In genomic region chr4:88756581-88757513, GRCm38 (mm10) we compare ENCODE assay signal across 10 mouse cellular contexts. TPM values are rescaled to one million over a fixed set of nuclear protein-coding genes. Genes with fewer than 3 reads are reported as not detected.
DNase-seq lines count a peak whose midpoint lies in the region; ATAC-seq and TF ChIP-seq lines count a peak whose summit lies in the region.
"Not testable (repeated sequence)": the region's sequence is repeated elsewhere in the genome, so short reads cannot be mapped to it uniquely, and the experiment has no call there.
"Had no signal": no experiment of that assay in that cellular context is flagged by ENCODE, and none has a peak within 500 bp of the region (broad histone marks: within the 10 kb centered on the region; RNA-seq: fewer than 3 reads in every experiment).

No protein-coding gene starts in this region.

- H3K36me3 ChIP-seq in embryonic facial prominence, embryonic 12.5 days; heart, adult 2 months (ENCODE audit: control insufficient read depth, insufficient read depth, low read length); hindbrain, embryonic 15.5 days; limb, embryonic 10.5 days; lung, embryonic 16.5 days (ENCODE audit: control insufficient read depth, insufficient read depth, low read length); neural tube, embryonic 12.5 days: not testable (repeated sequence)

- peak overlapping the region; percentile 64 for H3K4me2 ChIP-seq in embryonic facial prominence, embryonic 12.5 days (replicated peaks)
- peak overlapping the region; percentile 90 for H3K4me2 ChIP-seq in hindbrain, embryonic 15.5 days
- H3K4me2 ChIP-seq in lung, embryonic 16.5 days (ENCODE audit: low read depth, low read length) = peak overlapping the region; percentile 73
- H3K4me2 ChIP-seq in neural tube, embryonic 12.5 days (replicated peaks) = peak overlapping the region; percentile 62

- not testable (repeated sequence) for TF ChIP-seq EP300 in heart, adult 2 months (IDR thresholded peaks at IDR 0.05; ENCODE audit: insufficient read depth, low read depth, low read length)

- WGBS in embryonic facial prominence, embryonic 12.5 days = 13% methylated on average over 28 of the region's 31 CpGs
- 9% methylated on average over 29 of the region's 31 CpGs for WGBS in heart, adult 2 months
- WGBS in hindbrain, embryonic 15.5 days = 13% methylated on average over 29 of the region's 31 CpGs
- WGBS in limb, embryonic 10.5 days = 14% methylated on average over 29 of the region's 31 CpGs
- 9% methylated on average over 28 of the region's 31 CpGs for WGBS in lung, embryonic 16.5 days
- WGBS in neural tube, embryonic 12.5 days = 12% methylated on average over 29 of the region's 31 CpGs

- in situ Hi-C loops in Patski (cut with MboI; ENCODE audit: low pct_unique_long_range_greater_than_20kb) = loop anchor here (25.0 kb wide), 3 partner anchors 105 to 380 kb away; partner anchors contain the start of genes Ifna1 and Mtap

- peak overlapping the region; percentile 43 for H3K4me3 ChIP-seq in embryonic facial prominence, embryonic 12.5 days
- peak overlapping the region; percentile 47 for H3K4me3 ChIP-seq in heart, adult 2 months
- H3K4me3 ChIP-seq in hindbrain, embryonic 15.5 days = peak overlapping the region; percentile 49
- H3K4me3 ChIP-seq in limb, embryonic 10.5 days = peak overlapping the region; percentile 56
- H3K4me3 ChIP-seq in lung, embryonic 16.5 days (ENCODE audit: low read length) = peak overlapping the region; percentile 60
- peak overlapping the region; percentile 33 for H3K4me3 ChIP-seq in neural tube, embryonic 12.5 days

- H3K79me2 ChIP-seq in heart, adult 2 months (replicated peaks; ENCODE audit: control insufficient read depth, insufficient read depth, low read length) = not testable (repeated sequence)

- H3K9me3 ChIP-seq in embryonic facial prominence, embryonic 12.5 days; hindbrain, embryonic 15.5 days; limb, embryonic 10.5 days (replicated peaks); lung, embryonic 16.5 days (ENCODE audit: control insufficient read depth, low read length); neural tube, embryonic 12.5 days: not testable (repeated sequence)

- DNase-seq in Patski (ENCODE audit: low read depth, low spot score) = peak; percentile 77
- peak; percentile 34 to 59 for DNase-seq in heart, adult 2 months
- peak; percentile 61 for DNase-seq in limb, embryonic 10.5 days (ENCODE audit: low spot score)
- peak; percentile 37 for DNase-seq in thymus, postnatal 25 days

- H3K4me1 ChIP-seq in embryonic facial prominence, embryonic 12.5 days; heart, adult 2 months (ENCODE audit: control insufficient read depth, insufficient read depth, low read length); hindbrain, embryonic 15.5 days (replicated peaks); limb, embryonic 10.5 days; lung, embryonic 16.5 days (replicated peaks; ENCODE audit: control insufficient read depth, insufficient read depth, low read length); neural tube, embryonic 12.5 days: not testable (repeated sequence)

- POLR2A ChIA-PET in Patski (lab: Charles Lee) = interaction anchor here (1.5 kb wide), 1 partner anchor 111 kb away, joined by 3 read pairs; no protein-coding TSS in a partner anchor

- H3K27me3 ChIP-seq in Patski; embryonic facial prominence, embryonic 12.5 days; heart, adult 2 months (ENCODE audit: control insufficient read depth, insufficient read depth, low read length); hindbrain, embryonic 15.5 days; limb, embryonic 10.5 days (ENCODE audit: low read depth, poor library complexity, severe bottlenecking); lung, embryonic 16.5 days (ENCODE audit: control insufficient read depth, insufficient read depth, low read depth, low read length); neural tube, embryonic 12.5 days (replicated peaks): not testable (repeated sequence)

- TF ChIP-seq CTCF in Patski (IDR thresholded peaks at IDR 0.05); heart, adult 2 months (IDR thresholded peaks at IDR 0.05): not testable (repeated sequence)

- peak overlapping the region; percentile 48; the same call in 1 of the 2 replicates for H3K9ac ChIP-seq in embryonic facial prominence, embryonic 12.5 days
- peak overlapping the region; percentile 82 for H3K9ac ChIP-seq in heart, adult 2 months (ENCODE audit: low read depth, low read length)
- H3K9ac ChIP-seq in hindbrain, embryonic 15.5 days = peak overlapping the region; percentile 49
- H3K9ac ChIP-seq in lung, embryonic 16.5 days (ENCODE audit: low read length) = peak overlapping the region; percentile 76
- H3K9ac ChIP-seq in neural tube, embryonic 12.5 days = peak overlapping the region; percentile 10; the same call in 1 of the 2 replicates

- peak; percentile 0 for ATAC-seq in Patski
- not testable (repeated sequence) for ATAC-seq in embryonic facial prominence, embryonic 12.5 days (ENCODE audit: insufficient number of reproducible peaks, insufficient read depth, low FRiP score, low TSS enrichment); hindbrain, embryonic 15.5 days (ENCODE audit: low FRiP score, low read depth); lung, embryonic 16.5 days (ENCODE audit: low read depth)
- peak; percentile 41; the same call in 1 of the 2 replicates for ATAC-seq in neural tube, embryonic 12.5 days (ENCODE audit: low FRiP score, low read depth)

- peak; percentile 65; the same call in 1 of the 2 replicates for TF ChIP-seq POLR2A in heart, adult 2 months (IDR thresholded peaks at IDR 0.05; ENCODE audit: insufficient read depth, low read depth, low read length)

- intact Hi-C loops in heart, adult 2 months (cut with DNase I) = loop anchor here (2.0 kb wide), 1 partner anchor 18 kb away; no protein-coding TSS in a partner anchor

- CTCF ChIA-PET in Patski (lab: Charles Lee) = interaction anchor here (0.6 to 2.6 kb wide), 14 partner anchors 10 to 661 kb away, joined by 3 to 23 read pairs (median 4); no protein-coding TSS in a partner anchor

- peak overlapping the region; percentile 91 for H3K27ac ChIP-seq in embryonic facial prominence, embryonic 12.5 days
- H3K27ac ChIP-seq in heart, adult 2 months = peak overlapping the region; percentile 77
- H3K27ac ChIP-seq in hindbrain, embryonic 15.5 days (replicated peaks) = peak overlapping the region; percentile 82
- H3K27ac ChIP-seq in limb, embryonic 10.5 days = peak overlapping the region; percentile 81
- peak overlapping the region; percentile 97 for H3K27ac ChIP-seq in lung, embryonic 16.5 days (ENCODE audit: low read length)
- H3K27ac ChIP-seq in neural tube, embryonic 12.5 days = not testable (repeated sequence)

RNA-seq across cellular contexts. Expression of gene Gm13271, which starts 2.2 kb away (rescaled TPM):
- not detected for polyA plus RNA-seq in Patski (2021)
- polyA plus RNA-seq in embryonic facial prominence, embryonic 12.5 days (2016; fragmentation: Nextera tagmentation; extraction: Ambion mirVana) = not detected in 2 replicates
- total RNA-seq in heart, adult 2 months (2021) = not detected
- polyA plus RNA-seq in heart, adult 2 months (2012; rRNA removed) = not detected in 2 replicates
- not detected in 2 replicates for polyA plus RNA-seq in hindbrain, embryonic 15.5 days (2015; fragmentation: Nextera tagmentation; extraction: Ambion mirVana)
- polyA plus RNA-seq in limb, embryonic 10.5 days (2016; fragmentation: Nextera tagmentation; extraction: Ambion mirVana) = 0.33 TPM in 1 of 2 replicates, not detected in the other
- not detected in 2 replicates for polyA plus RNA-seq in lung, embryonic 16.5 days (2015; fragmentation: Nextera tagmentation; extraction: Ambion mirVana)
- not detected in 2 replicates for polyA plus RNA-seq in neural tube, embryonic 12.5 days (2016; fragmentation: Nextera tagmentation; extraction: Ambion mirVana)
- total RNA-seq: granulocyte monocyte progenitor cell, adult 5-6 weeks; layer of hippocampus, adult 18-20 months had no signal

RNA-seq across cellular contexts. Expression of gene Gm13283, which starts 3.1 kb away (rescaled TPM):
- polyA plus RNA-seq in Patski (2021) = not detected
- 0.32 and 0.41 TPM in 2 replicates for polyA plus RNA-seq in embryonic facial prominence, embryonic 12.5 days (2016; fragmentation: Nextera tagmentation; extraction: Ambion mirVana)
- total RNA-seq in heart, adult 2 months (2021) = not detected
- polyA plus RNA-seq in heart, adult 2 months (2012; rRNA removed) = not detected in 2 replicates
- 0.16 TPM in 1 of 2 replicates, not detected in the other for polyA plus RNA-seq in hindbrain, embryonic 15.5 days (2015; fragmentation: Nextera tagmentation; extraction: Ambion mirVana)
- polyA plus RNA-seq in limb, embryonic 10.5 days (2016; fragmentation: Nextera tagmentation; extraction: Ambion mirVana) = 0.40 and 0.54 TPM in 2 replicates
- 0.31 TPM in 1 of 2 replicates, not detected in the other for polyA plus RNA-seq in lung, embryonic 16.5 days (2015; fragmentation: Nextera tagmentation; extraction: Ambion mirVana)
- polyA plus RNA-seq in neural tube, embryonic 12.5 days (2016; fragmentation: Nextera tagmentation; extraction: Ambion mirVana) = 0.32 and 0.46 TPM in 2 replicates
- total RNA-seq: layer of hippocampus, adult 18-20 months had no signal

RNA-seq across cellular contexts. Expression of gene Gm13290, which starts 16.8 kb away (rescaled TPM):
- polyA plus RNA-seq in Patski (2021) = 2.7 TPM
- polyA plus RNA-seq in embryonic facial prominence, embryonic 12.5 days (2016; fragmentation: Nextera tagmentation; extraction: Ambion mirVana) = 0.37 TPM in 1 of 2 replicates, not detected in the other
- not detected for total RNA-seq in heart, adult 2 months (2021)
- polyA plus RNA-seq in heart, adult 2 months (2012; rRNA removed) = not detected in 2 replicates
- 0.25 TPM in 1 of 2 replicates, not detected in the other for polyA plus RNA-seq in hindbrain, embryonic 15.5 days (2015; fragmentation: Nextera tagmentation; extraction: Ambion mirVana)
- polyA plus RNA-seq in limb, embryonic 10.5 days (2016; fragmentation: Nextera tagmentation; extraction: Ambion mirVana) = 0.74 and 0.94 TPM in 2 replicates
- 0.38 and 0.49 TPM in 2 replicates for polyA plus RNA-seq in lung, embryonic 16.5 days (2015; fragmentation: Nextera tagmentation; extraction: Ambion mirVana)
- polyA plus RNA-seq in neural tube, embryonic 12.5 days (2016; fragmentation: Nextera tagmentation; extraction: Ambion mirVana) = 0.22 TPM in 1 of 2 replicates, not detected in the other
- total RNA-seq: granulocyte monocyte progenitor cell, adult 5-6 weeks; layer of hippocampus, adult 18-20 months had no signal

RNA-seq across cellular contexts. Expression of gene Gm13289, which starts 19.9 kb away (rescaled TPM):
- not detected for polyA plus RNA-seq in Patski (2021)
- polyA plus RNA-seq in embryonic facial prominence, embryonic 12.5 days (2016; fragmentation: Nextera tagmentation; extraction: Ambion mirVana) = not detected in 2 replicates
- not detected for total RNA-seq in heart, adult 2 months (2021)
- polyA plus RNA-seq in heart, adult 2 months (2012; rRNA removed) = not detected in 2 replicates
- not detected in 2 replicates for polyA plus RNA-seq in hindbrain, embryonic 15.5 days (2015; fragmentation: Nextera tagmentation; extraction: Ambion mirVana)
- polyA plus RNA-seq in limb, embryonic 10.5 days (2016; fragmentation: Nextera tagmentation; extraction: Ambion mirVana) = not detected in 2 replicates
- polyA plus RNA-seq in lung, embryonic 16.5 days (2015; fragmentation: Nextera tagmentation; extraction: Ambion mirVana) = not detected in 2 replicates
- polyA plus RNA-seq in neural tube, embryonic 12.5 days (2016; fragmentation: Nextera tagmentation; extraction: Ambion mirVana) = not detected in 2 replicates
- total RNA-seq: granulocyte monocyte progenitor cell, adult 5-6 weeks; layer of hippocampus, adult 18-20 months had no signal

RNA-seq across cellular contexts. Expression of gene Gm13272, which starts 22.8 kb away (rescaled TPM):
- not detected for polyA plus RNA-seq in Patski (2021)
- polyA plus RNA-seq in embryonic facial prominence, embryonic 12.5 days (2016; fragmentation: Nextera tagmentation; extraction: Ambion mirVana) = not detected in 2 replicates
- not detected for total RNA-seq in heart, adult 2 months (2021)
- not detected in 2 replicates for polyA plus RNA-seq in heart, adult 2 months (2012; rRNA removed)
- not detected in 2 replicates for polyA plus RNA-seq in hindbrain, embryonic 15.5 days (2015; fragmentation: Nextera tagmentation; extraction: Ambion mirVana)
- polyA plus RNA-seq in limb, embryonic 10.5 days (2016; fragmentation: Nextera tagmentation; extraction: Ambion mirVana) = not detected in 2 replicates
- polyA plus RNA-seq in lung, embryonic 16.5 days (2015; fragmentation: Nextera tagmentation; extraction: Ambion mirVana) = not detected in 2 replicates
- not detected in 2 replicates for polyA plus RNA-seq in neural tube, embryonic 12.5 days (2016; fragmentation: Nextera tagmentation; extraction: Ambion mirVana)
- total RNA-seq: granulocyte monocyte progenitor cell, adult 5-6 weeks; layer of hippocampus, adult 18-20 months had no signal

Comparison
In these comparisons a context has a peak if more than half of its experiments do, and no peak if none do; other contexts are left out.
1. H3K9ac ChIP-seq: peak in every context shown above with its lines; median percentile 82 in heart, adult 2 months; 76 in lung, embryonic 16.5 days; 49 in hindbrain, embryonic 15.5 days; 48 in embryonic facial prominence, embryonic 12.5 days; 10 in neural tube, embryonic 12.5 days.